Mouse (Mus musculus) stomach, postnatal 0 days (tissue): Measurements from ENCODE around the gene Zbtb2. TPM values are rescaled to one million over a fixed set of nuclear protein-coding genes. Genes with fewer than 3 reads are reported as not detected.

Source experiments
- ATAC-seq: fragments of 200-750 bp; cut with Nextera tagmentation; 2 replicates; pipeline ENCODE4 v1.8.0; 2017; ENCODE audit not compliant: low FRiP score, low TSS enrichment
- DNase-seq: peaks from one replicate; pipeline ENCODE4 v3.0.0-alpha.2; 2016; ENCODE audit warnings: low spot score
- H3K27ac ChIP-seq: fragments of 300-500 bp; sonication (generic); replicated peaks from 2 replicates; pipeline ENCODE4 v1.5.1; 2014; ENCODE audit warnings: mild to moderate bottlenecking, control low read depth
- H3K27me3 ChIP-seq: fragments of 300-500 bp; sonication (generic); 2 replicates; pipeline ENCODE4 v1.6.1; 2014; ENCODE audit warnings: low read length; ENCODE audit not compliant: control insufficient read depth, insufficient read depth
- H3K36me3 ChIP-seq: fragments of 300-500 bp; sonication (generic); 2 replicates; pipeline ENCODE4 v1.6.1; 2014; ENCODE audit warnings: low read length, mixed read lengths; ENCODE audit not compliant: control insufficient read depth, insufficient read depth
- H3K4me1 ChIP-seq: fragments of 300-500 bp; sonication (generic); replicated peaks from 2 replicates; pipeline ENCODE4 v1.6.1; 2014; ENCODE audit warnings: antibody characterized with exemption; ENCODE audit not compliant: control insufficient read depth, insufficient read depth
- H3K4me2 ChIP-seq: fragments of 300-500 bp; sonication (generic); replicated peaks from 2 replicates; pipeline ENCODE4 v1.6.1; 2014; ENCODE audit warnings: low read depth, mild to moderate bottlenecking, control low read depth, moderate library complexity
- H3K4me3 ChIP-seq: fragments of 300-500 bp; sonication (generic); 2 replicates; pipeline ENCODE4 v1.5.1; 2014; ENCODE audit warnings: low read depth, low read length, control low read depth
- H3K9ac ChIP-seq: fragments of 300-500 bp; sonication (generic); 2 replicates; pipeline ENCODE4 v1.6.1; 2014; ENCODE audit warnings: mild to moderate bottlenecking, low read length, control low read depth, mixed read lengths
- H3K9me3 ChIP-seq: fragments of 300-500 bp; sonication (generic); 2 replicates; pipeline ENCODE4 v1.6.1; 2016; ENCODE audit warnings: low read length; ENCODE audit not compliant: control insufficient read depth
- CTCF ChIP-seq: IDR thresholded peaks from 2 replicates; pipeline ENCODE4 v1.5.1; 2016; ENCODE audit warnings: antibody characterized with exemption, low read depth, mild to moderate bottlenecking, moderate library complexity
- EP300 ChIP-seq: optimal IDR thresholded peaks from 2 replicates; pipeline ENCODE3; 2016; ENCODE audit warnings: antibody characterized with exemption
- WGBS: fragments of 180-500 bp; shearing (Covaris S2); extraction: QIAGEN DNeasy Blood & Tissue Kit; methylation state at CpG from one replicate; pipeline ENCODE4 v1.1.7; 2014; 5-methylcytosine and 5-hydroxymethylcytosine counted together
- polyA plus RNA-seq: library from polyadenylated mRNA; unstranded; fragments of >200 nt; fragmentation: Nextera tagmentation; extraction: Ambion mirVana; gene quantifications from 2 replicates; pipeline ENCODE4 v1.2.1, GENCODE M21; 2015

Gene Zbtb2
- polyA plus RNA-seq, 1 experiment from 2014 or later: 5.3 TPM

GRCm38 (mm10) chr10:4404895-4405491, 17.1 kb upstream of the Zbtb2 start:
- H3K27me3 ChIP-seq: no peaks in the 10 kb centered on the region
- H3K27ac ChIP-seq: no peak overlapping the region
- no peak overlapping the region for H3K4me3 ChIP-seq
- 63% methylated on average over 5 of the region's 5 CpGs for WGBS
- no peaks in the 10 kb centered on the region for H3K9me3 ChIP-seq
- H3K4me2 ChIP-seq: no peak overlapping the region
- H3K9ac ChIP-seq: no peak overlapping the region
- DNase-seq: no peak
- peak; percentile 42; the same call in 1 of the 2 replicates for ATAC-seq
- TF ChIP-seq EP300 (no peak), CTCF (peak; percentile 83)
- peaks cover 5% of the 10 kb centered on the region; the same call in 1 of the 2 replicates for H3K36me3 ChIP-seq
- H3K4me1 ChIP-seq: no peaks in the 10 kb centered on the region

GRCm38 (mm10) chr10:4398058-4398457, 10.2 kb upstream of the Zbtb2 start:
- H3K27ac ChIP-seq: no peak overlapping the region
- TF ChIP-seq CTCF (no peak), EP300 (no peak)
- H3K9me3 ChIP-seq: no peaks in the 10 kb centered on the region
- WGBS: 64% methylated on average over 5 of the region's 5 CpGs
- no peaks in the 10 kb centered on the region for H3K27me3 ChIP-seq
- peaks cover 5% of the 10 kb centered on the region; the same call in 1 of the 2 replicates for H3K36me3 ChIP-seq
- DNase-seq (no peak), ATAC-seq (no peak)
- H3K9ac ChIP-seq: no peak overlapping the region
- H3K4me1 ChIP-seq: no peaks in the 10 kb centered on the region
- H3K4me2 ChIP-seq: no peak overlapping the region
- no peak overlapping the region for H3K4me3 ChIP-seq

GRCm38 (mm10) chr10:4395321-4395720, 7.4 kb upstream of the Zbtb2 start:
- 59% methylated on average over 3 of the region's 3 CpGs for WGBS

GRCm38 (mm10) chr10:4391851-4392250, 3.9 kb upstream of the Zbtb2 start:
- no peak for TF ChIP-seq EP300
- peak; percentile 76 for TF ChIP-seq CTCF
- no peaks in the 10 kb centered on the region for H3K27me3 ChIP-seq
- H3K4me1 ChIP-seq: peaks cover 11% of the 10 kb centered on the region
- H3K4me3 ChIP-seq: no peak overlapping the region
- no peak for DNase-seq
- 26% methylated on average over 6 of the region's 6 CpGs for WGBS
- no peak for ATAC-seq
- H3K36me3 ChIP-seq: no peaks in the 10 kb centered on the region
- H3K27ac ChIP-seq: no peak overlapping the region
- no peak overlapping the region for H3K9ac ChIP-seq
- no peak overlapping the region for H3K4me2 ChIP-seq
- no peaks in the 10 kb centered on the region for H3K9me3 ChIP-seq

More at GRCm38 (mm10) chr10:4395321-4395720, 7.4 kb upstream of the Zbtb2 start:
- no peak for DNase-seq
- TF ChIP-seq CTCF: no peak
- TF ChIP-seq EP300: no peak
- Histone ChIP-seq H3K4me3 (no peak overlapping the region), H3K4me1 (peaks cover 6% of the 10 kb centered on the region), H3K9me3 (no peaks in the 10 kb centered on the region), H3K27me3 (no peaks in the 10 kb centered on the region), H3K36me3 (no peaks in the 10 kb centered on the region), H3K4me2 (no peak overlapping the region), H3K9ac (no peak overlapping the region), H3K27ac (0 out of 2 replicates have a peak overlapping the region, but pooled peaks have one; percentile 24)
- ATAC-seq: peak; percentile 64

GRCm38 (mm10) chr10:4391076-4391475, 3.2 kb upstream of the Zbtb2 start:
- Histone ChIP-seq H3K4me3 (no peak overlapping the region), H3K9ac (no peak overlapping the region), H3K9me3 (no peaks in the 10 kb centered on the region), H3K27ac (no peak overlapping the region), H3K4me1 (peaks cover 11% of the 10 kb centered on the region), H3K36me3 (no peaks in the 10 kb centered on the region), H3K4me2 (0 out of 2 replicates have a peak overlapping the region, but pooled peaks have one; percentile 3), H3K27me3 (no peaks in the 10 kb centered on the region)
- TF ChIP-seq EP300 (no peak), CTCF (no peak)
- WGBS: 43% methylated on average over 5 of the region's 5 CpGs
- DNase-seq: no peak
- no peak for ATAC-seq

GRCm38 (mm10) chr10:4390550-4390949, 2.6 kb upstream of the Zbtb2 start:
- no peaks in the 10 kb centered on the region for H3K9me3 ChIP-seq
- no peak overlapping the region for H3K9ac ChIP-seq
- H3K36me3 ChIP-seq: no peaks in the 10 kb centered on the region
- H3K4me1 ChIP-seq: peaks cover 11% of the 10 kb centered on the region
- DNase-seq: no peak
- H3K27me3 ChIP-seq: no peaks in the 10 kb centered on the region
- ATAC-seq: no peak
- WGBS: 42% methylated on average over 2 of the region's 2 CpGs
- no peak overlapping the region for H3K4me2 ChIP-seq
- TF ChIP-seq CTCF (no peak), EP300 (no peak)
- H3K27ac ChIP-seq: no peak overlapping the region
- no peak overlapping the region for H3K4me3 ChIP-seq
